8 mouse cellular contexts compared by ENCODE assay signal in genomic region chr3:131136455-131136854, GRCm38 (mm10). TPM values are rescaled to one million over a fixed set of nuclear protein-coding genes. Genes with fewer than 3 reads are reported as not detected.
DNase-seq lines count a peak whose midpoint lies in the region; ATAC-seq and TF ChIP-seq lines count a peak whose summit lies in the region.

No protein-coding gene starts in this region.

- 20% methylated on average over 8 of the region's 8 CpGs for WGBS in neural tube, embryonic 12.5 days
- 13% methylated on average over 8 of the region's 8 CpGs for WGBS in heart, embryonic 12.5 days
- 12% methylated on average over 8 of the region's 8 CpGs for WGBS in limb, embryonic 11.5 days
- WGBS in thymus, adult 2 months, result 78% methylated on average over 8 of the region's 8 CpGs

- peaks cover 41% of the 10 kb centered on the region for H3K4me1 ChIP-seq in neural tube, embryonic 12.5 days
- H3K4me1 ChIP-seq in heart, embryonic 12.5 days (replicated peaks), result peaks cover 57% of the 10 kb centered on the region
- H3K4me1 ChIP-seq in limb, embryonic 11.5 days (ENCODE audit: control insufficient read depth, insufficient read depth, low read length), result peaks cover 33% of the 10 kb centered on the region
- peaks cover 35% of the 10 kb centered on the region for H3K4me1 ChIP-seq in thymus, adult 2 months (replicated peaks; ENCODE audit: control insufficient read depth, insufficient read depth, low read length)

- H3K36me3 ChIP-seq in neural tube, embryonic 12.5 days, result no peaks in the 10 kb centered on the region
- H3K36me3 ChIP-seq in heart, embryonic 12.5 days, result no peaks in the 10 kb centered on the region
- no peaks in the 10 kb centered on the region for H3K36me3 ChIP-seq in limb, embryonic 11.5 days (ENCODE audit: control insufficient read depth, insufficient read depth, low read length)
- H3K36me3 ChIP-seq in thymus, adult 2 months (ENCODE audit: control insufficient read depth, insufficient read depth, low read length), result peaks cover 24% of the 10 kb centered on the region

- ATAC-seq in neural tube, embryonic 12.5 days (ENCODE audit: low FRiP score, low read depth), result no peak
- no peak for ATAC-seq in heart, embryonic 12.5 days (ENCODE audit: insufficient number of reproducible peaks, low FRiP score)
- no peak for ATAC-seq in limb, embryonic 11.5 days (ENCODE audit: insufficient number of reproducible peaks, low FRiP score, low TSS enrichment, low read depth)
- ATAC-seq in megakaryocyte progenitor cell, adult 5-6 weeks (replicated peaks; ENCODE audit: poor library complexity), result no peak

- peak overlapping the region; percentile 43 for H3K4me2 ChIP-seq in neural tube, embryonic 12.5 days (replicated peaks)
- H3K4me2 ChIP-seq in heart, embryonic 12.5 days, result peak overlapping the region; percentile 51
- peak overlapping the region; percentile 40 for H3K4me2 ChIP-seq in limb, embryonic 11.5 days (ENCODE audit: low read depth, severe bottlenecking)

- H3K27me3 ChIP-seq in neural tube, embryonic 12.5 days (replicated peaks), result no peaks in the 10 kb centered on the region; the same call in 1 of the 2 replicates
- H3K27me3 ChIP-seq in heart, embryonic 12.5 days (replicated peaks), result no peaks in the 10 kb centered on the region
- H3K27me3 ChIP-seq in limb, embryonic 11.5 days (ENCODE audit: control insufficient read depth, insufficient read depth, low read length), result no peaks in the 10 kb centered on the region
- no peaks in the 10 kb centered on the region for H3K27me3 ChIP-seq in thymus, adult 2 months (ENCODE audit: control insufficient read depth, insufficient read depth, low read length)

- no peak overlapping the region for H3K4me3 ChIP-seq in neural tube, embryonic 12.5 days
- H3K4me3 ChIP-seq in heart, embryonic 12.5 days, result no peak overlapping the region
- no peak overlapping the region for H3K4me3 ChIP-seq in limb, embryonic 11.5 days (ENCODE audit: low read depth, low read length)
- no peak overlapping the region for H3K4me3 ChIP-seq in thymus, adult 2 months (ENCODE audit: control insufficient read depth, insufficient read depth, low read length)

- H3K27ac ChIP-seq in neural tube, embryonic 12.5 days, result no peak overlapping the region
- no peak overlapping the region for H3K27ac ChIP-seq in heart, embryonic 12.5 days (ENCODE audit: poor library complexity, severe bottlenecking)
- 0 out of 2 replicates have a peak overlapping the region, but pooled peaks have one; percentile 26 for H3K27ac ChIP-seq in limb, embryonic 11.5 days (replicated peaks; ENCODE audit: low read depth, low read length)
- H3K27ac ChIP-seq in thymus, adult 2 months (ENCODE audit: control insufficient read depth, insufficient read depth, low read length), result no peak overlapping the region

- TF ChIP-seq CTCF in thymus, adult 2 months (IDR thresholded peaks at IDR 0.05; ENCODE audit: borderline replicate concordance, control insufficient read depth, extremely low read depth, insufficient read depth, low read length, poor library complexity), result no peak

- H3K9me3 ChIP-seq in neural tube, embryonic 12.5 days, result no peaks in the 10 kb centered on the region
- no peaks in the 10 kb centered on the region for H3K9me3 ChIP-seq in heart, embryonic 12.5 days (replicated peaks)
- no peaks in the 10 kb centered on the region for H3K9me3 ChIP-seq in limb, embryonic 11.5 days (ENCODE audit: control insufficient read depth, low read length)

- no peak for TF ChIP-seq POLR2A in thymus, adult 2 months (IDR thresholded peaks at IDR 0.05; ENCODE audit: control insufficient read depth, extremely low read depth, insufficient read depth, low read length, poor library complexity)

- H3K9ac ChIP-seq in neural tube, embryonic 12.5 days, result no peak overlapping the region
- no peak overlapping the region for H3K9ac ChIP-seq in heart, embryonic 12.5 days
- no peak overlapping the region for H3K9ac ChIP-seq in limb, embryonic 11.5 days (ENCODE audit: low read length)

- DNase-seq in neural tube, embryonic 10.5 days (ENCODE audit: extremely low spot score, low spot score), result no peak
- no peak for DNase-seq in limb, embryonic 11.5 days (ENCODE audit: low spot score)
- no peak for DNase-seq in kidney, adult 11 months
- DNase-seq in thymus, adult 2 months, result no peak
- DNase-seq in kidney, postnatal 4 days, result no peak

RNA-seq across cellular contexts. Expression of gene Lef1, which starts 26.2 kb away (rescaled TPM):
- 15.2 and 16.3 TPM in 2 replicates for polyA plus RNA-seq in neural tube, embryonic 12.5 days (2016; fragmentation: Nextera tagmentation; extraction: Ambion mirVana)
- 18.7 and 21.2 TPM in 2 replicates for polyA plus RNA-seq in heart, embryonic 12.5 days (2016; fragmentation: Nextera tagmentation; extraction: Ambion mirVana)
- 60.8 and 68.4 TPM in 2 replicates for polyA plus RNA-seq in limb, embryonic 11.5 days (2014; fragmentation: Nextera tagmentation; extraction: Ambion mirVana)
- total RNA-seq in megakaryocyte progenitor cell, adult 5-6 weeks (2015), result 0.64 TPM in 1 of 2 replicates, not detected in the other
- total RNA-seq in megakaryocyte progenitor cell, adult 5-6 weeks (2017), result 0.37 TPM in 1 of 2 replicates, not detected in the other
- polyA plus RNA-seq in thymus, adult 2 months (2012; rRNA removed), result 279 and 361 TPM in 2 replicates
